Mouse (Mus musculus) lung, postnatal 0 days (tissue): ENCODE data around the gene Rfx5. TPM values are rescaled to one million over a fixed set of nuclear protein-coding genes. Genes with fewer than 3 reads are reported as not detected.

Experiments used
- ATAC-seq: fragments of 200-750 bp; cut with Nextera tagmentation; 2 replicates; pipeline ENCODE4 v1.8.0; 2017; ENCODE audit warnings: moderate library complexity
- DNase-seq: peaks from one replicate; pipeline ENCODE4 v3.0.0-alpha.2; 2016; ENCODE audit warnings: low spot score
- H3K27ac ChIP-seq: fragments of 300-500 bp; sonication (generic); 2 replicates; pipeline ENCODE4 v1.5.1; 2014; ENCODE audit warnings: antibody characterized with exemption, mild to moderate bottlenecking, low read length, mixed read lengths
- H3K27me3 ChIP-seq: fragments of 300-500 bp; sonication (generic); replicated peaks from 2 replicates; pipeline ENCODE4 v1.6.1; 2014; ENCODE audit warnings: low read length, mixed read lengths; ENCODE audit not compliant: insufficient read depth
- H3K36me3 ChIP-seq: fragments of 300-500 bp; sonication (generic); 2 replicates; pipeline ENCODE4 v1.6.1; 2014; ENCODE audit warnings: low read length, mixed read lengths; ENCODE audit not compliant: insufficient read depth
- H3K4me1 ChIP-seq: fragments of 300-500 bp; sonication (generic); 2 replicates; pipeline ENCODE4 v1.6.1; 2014; ENCODE audit warnings: antibody characterized with exemption, low read depth, low read length, mixed read lengths; ENCODE audit not compliant: insufficient read depth
- H3K4me2 ChIP-seq: fragments of 300-500 bp; sonication (generic); replicated peaks from 2 replicates; pipeline ENCODE4 v1.6.1; 2014; ENCODE audit warnings: low read depth, mild to moderate bottlenecking, low read length, moderate library complexity, mixed read lengths
- H3K4me3 ChIP-seq: fragments of 300-500 bp; sonication (generic); 2 replicates; pipeline ENCODE4 v1.5.1; 2014; ENCODE audit warnings: low read depth, low read length
- H3K9ac ChIP-seq: fragments of 300-500 bp; sonication (generic); replicated peaks from 2 replicates; pipeline ENCODE4 v1.6.1; 2014; ENCODE audit warnings: low read depth, mild to moderate bottlenecking
- H3K9me3 ChIP-seq: fragments of 300-500 bp; sonication (generic); 2 replicates; pipeline ENCODE4 v1.6.1; 2016; ENCODE audit warnings: low read length, mixed read lengths
- CTCF ChIP-seq: IDR thresholded peaks from 2 replicates; pipeline ENCODE4 v1.5.1; 2016; ENCODE audit warnings: antibody characterized with exemption, mild to moderate bottlenecking
- EP300 ChIP-seq: IDR thresholded peaks from 2 replicates; pipeline ENCODE4 v1.6.1; 2016; ENCODE audit warnings: antibody characterized with exemption, mild to moderate bottlenecking, control low read depth
- WGBS: fragments of 180-500 bp; shearing (Covaris S2); extraction: QIAGEN DNeasy Blood & Tissue Kit; methylation state at CpG from one replicate; pipeline ENCODE4 v1.1.7; 2014; 5-methylcytosine and 5-hydroxymethylcytosine counted together
- polyA plus RNA-seq: library from polyadenylated mRNA; unstranded; fragments of >200 nt; fragmentation: Nextera tagmentation; extraction: Ambion mirVana; gene quantifications from 2 replicates; pipeline ENCODE4 v1.2.1, GENCODE M21; 2015

Rfx5 gene
- polyA plus RNA-seq, 1 experiment from 2014 or later, result 3.3 TPM

DNA sequence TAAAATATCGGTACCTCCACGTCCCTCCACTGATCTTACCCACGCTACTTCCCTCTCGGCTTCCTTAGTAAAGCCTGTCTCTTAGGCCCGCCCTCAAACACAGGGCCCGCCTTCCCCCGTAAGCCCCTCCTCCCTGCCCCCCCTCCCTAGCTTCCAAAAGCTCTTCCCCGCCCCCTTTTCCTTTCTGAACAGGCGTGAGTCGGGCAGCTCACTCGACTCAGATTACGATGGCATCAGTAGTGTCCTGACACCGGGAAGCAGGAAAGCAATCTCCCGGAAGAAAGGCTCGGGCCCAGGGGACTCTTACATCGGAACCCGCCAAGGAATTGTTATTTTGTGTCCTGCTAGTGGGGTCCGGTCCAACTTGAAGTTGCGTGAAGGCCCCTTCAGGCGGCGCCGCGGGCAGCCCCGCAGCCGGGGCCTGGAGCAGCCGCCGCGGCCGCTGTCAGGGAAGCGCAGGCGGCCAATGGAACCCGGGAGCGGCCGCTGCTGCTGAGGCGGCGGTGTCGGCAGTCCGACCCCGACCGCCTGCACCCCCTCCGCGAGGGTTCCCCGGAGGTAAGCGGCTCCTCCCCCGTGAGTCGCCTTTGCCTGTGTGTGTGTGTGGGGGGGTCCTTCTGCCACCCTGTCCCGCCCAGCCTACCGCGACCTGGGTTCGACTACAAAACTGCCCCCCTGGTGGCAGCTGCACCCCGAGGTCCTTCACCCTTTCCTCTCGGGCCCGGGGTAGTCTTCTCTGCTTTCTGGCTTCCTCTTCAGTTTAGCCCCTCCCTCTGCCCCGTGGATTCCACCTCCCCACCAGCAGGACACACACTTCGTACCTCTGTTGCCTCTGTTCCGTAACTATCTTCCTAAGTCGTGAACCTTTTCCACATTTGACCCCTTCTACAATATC lies 20.9 kb downstream of the Rfx5 start, which contains the start of gene Pi4kb:
TSS of gene Pi4kb (plus strand) at position 204 of the 895 bp plus-strand sequence.
- WGBS, result under 1% methylated on average over 51 of the region's 57 CpGs
- peak within 1 kb of the TSS; percentile 94 for H3K4me3 ChIP-seq
- H3K9me3 ChIP-seq, result no peaks in the 10 kb centered on the region
- H3K4me2 ChIP-seq, result peak within 1 kb of the TSS; percentile 73
- TF ChIP-seq EP300 (peak; percentile 59), CTCF (peak; percentile 11)
- peak; percentile 96 for DNase-seq
- H3K27ac ChIP-seq, result peak within 1 kb of the TSS; percentile 98
- peak; percentile 95 for ATAC-seq
- no peaks in the 10 kb centered on the region for H3K27me3 ChIP-seq
- H3K9ac ChIP-seq, result peak within 1 kb of the TSS; percentile 94
- no peaks in the 10 kb centered on the region for H3K36me3 ChIP-seq
- H3K4me1 ChIP-seq, result peaks cover 12% of the 10 kb centered on the region; the same call in 1 of the 2 replicates

DNA sequence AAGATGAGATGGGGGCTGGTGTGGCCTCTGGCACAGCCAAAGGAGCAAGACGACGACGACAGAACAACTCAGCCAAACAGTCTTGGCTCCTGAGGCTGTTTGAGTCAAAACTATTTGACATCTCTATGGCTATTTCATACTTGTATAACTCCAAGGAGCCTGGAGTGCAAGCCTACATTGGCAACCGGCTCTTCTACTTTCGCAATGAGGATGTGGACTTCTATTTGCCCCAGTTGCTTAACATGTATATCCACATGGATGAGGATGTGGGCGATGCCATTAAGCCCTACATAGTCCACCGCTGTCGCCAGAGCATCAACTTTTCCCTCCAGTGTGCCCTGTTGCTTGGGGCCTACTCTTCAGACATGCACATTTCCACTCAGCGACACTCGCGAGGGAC lies 30.4 kb downstream of the Rfx5 start:
- H3K9me3 ChIP-seq, result no peaks in the 10 kb centered on the region
- ATAC-seq, result peak; percentile 72
- peaks cover 9% of the 10 kb centered on the region; the same call in 1 of the 2 replicates for H3K36me3 ChIP-seq
- no peak overlapping the region for H3K27ac ChIP-seq
- 78% methylated on average over 11 of the region's 11 CpGs for WGBS
- H3K27me3 ChIP-seq, result no peaks in the 10 kb centered on the region
- DNase-seq, result peak; percentile 40
- H3K4me2 ChIP-seq, result no peak overlapping the region
- H3K4me1 ChIP-seq, result peaks cover 11% of the 10 kb centered on the region; the same call in 1 of the 2 replicates
- TF ChIP-seq EP300, result no peak
- TF ChIP-seq CTCF, result no peak
- no peak overlapping the region for H3K4me3 ChIP-seq
- H3K9ac ChIP-seq, result no peak overlapping the region

DNA sequence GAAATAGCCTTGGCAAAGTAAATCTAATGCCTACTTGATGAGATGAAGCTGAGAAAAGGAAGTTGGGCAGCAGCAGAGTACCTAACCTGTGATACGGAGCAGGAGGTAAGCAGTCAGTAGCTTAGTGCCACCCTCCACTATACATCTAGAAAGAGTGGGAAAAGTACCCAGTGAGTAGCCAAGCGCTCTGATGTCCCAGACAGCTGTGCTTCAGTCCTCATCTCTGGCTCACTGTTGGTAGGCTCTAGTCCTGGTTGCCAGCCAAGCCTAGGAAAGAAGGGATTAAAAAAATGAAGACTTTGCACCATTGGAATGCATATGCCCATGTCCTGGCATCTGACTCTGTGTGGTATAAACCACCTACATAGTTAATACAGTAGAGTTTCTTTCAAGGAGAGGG lies 31.6 kb downstream of the Rfx5 start:
- TF ChIP-seq CTCF (no peak), EP300 (no peak)
- WGBS, result 96% methylated on average over 2 of the region's 2 CpGs

DNA sequence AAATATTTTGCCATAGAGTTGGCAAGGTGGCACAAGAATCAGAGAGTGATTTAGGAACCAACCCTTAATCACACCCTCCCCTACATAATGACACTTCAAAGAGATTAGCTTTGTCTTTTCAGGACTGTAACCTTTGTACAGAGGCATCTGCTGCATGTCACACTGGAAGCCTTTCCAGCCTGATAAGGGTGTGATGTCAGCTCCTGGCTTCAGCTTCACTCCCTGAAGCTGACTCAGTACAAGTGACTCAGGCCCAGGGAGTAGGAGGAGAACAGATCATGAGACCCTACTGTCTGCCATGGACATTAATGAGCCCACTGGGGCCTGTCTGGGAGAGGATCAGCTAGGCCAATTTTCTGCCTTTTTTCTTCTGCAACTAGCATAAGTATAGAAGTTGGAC lies 33.7 kb downstream of the Rfx5 start:
- Histone ChIP-seq H3K27ac (no peak overlapping the region), H3K4me1 (peaks cover 12% of the 10 kb centered on the region; the same call in 1 of the 2 replicates), H3K27me3 (no peaks in the 10 kb centered on the region), H3K4me2 (no peak overlapping the region), H3K9me3 (no peaks in the 10 kb centered on the region), H3K4me3 (no peak overlapping the region), H3K36me3 (peaks cover 9% of the 10 kb centered on the region; the same call in 1 of the 2 replicates), H3K9ac (peak overlapping the region; percentile 16; the same call in 1 of the 2 replicates)
- ATAC-seq (peak; percentile 67), DNase-seq (peak; percentile 61)
- TF ChIP-seq CTCF (no peak), EP300 (no peak)

More for the DNA sequence above, 31.6 kb downstream of the Rfx5 start:
- peaks cover 9% of the 10 kb centered on the region; the same call in 1 of the 2 replicates for H3K36me3 ChIP-seq
- DNase-seq (no peak), ATAC-seq (no peak)
- no peak overlapping the region for H3K4me2 ChIP-seq
- no peak overlapping the region for H3K27ac ChIP-seq
- H3K9me3 ChIP-seq, result no peaks in the 10 kb centered on the region
- H3K4me1 ChIP-seq, result peaks cover 12% of the 10 kb centered on the region; the same call in 1 of the 2 replicates
- no peaks in the 10 kb centered on the region for H3K27me3 ChIP-seq
- H3K4me3 ChIP-seq, result no peak overlapping the region
- no peak overlapping the region for H3K9ac ChIP-seq

DNA sequence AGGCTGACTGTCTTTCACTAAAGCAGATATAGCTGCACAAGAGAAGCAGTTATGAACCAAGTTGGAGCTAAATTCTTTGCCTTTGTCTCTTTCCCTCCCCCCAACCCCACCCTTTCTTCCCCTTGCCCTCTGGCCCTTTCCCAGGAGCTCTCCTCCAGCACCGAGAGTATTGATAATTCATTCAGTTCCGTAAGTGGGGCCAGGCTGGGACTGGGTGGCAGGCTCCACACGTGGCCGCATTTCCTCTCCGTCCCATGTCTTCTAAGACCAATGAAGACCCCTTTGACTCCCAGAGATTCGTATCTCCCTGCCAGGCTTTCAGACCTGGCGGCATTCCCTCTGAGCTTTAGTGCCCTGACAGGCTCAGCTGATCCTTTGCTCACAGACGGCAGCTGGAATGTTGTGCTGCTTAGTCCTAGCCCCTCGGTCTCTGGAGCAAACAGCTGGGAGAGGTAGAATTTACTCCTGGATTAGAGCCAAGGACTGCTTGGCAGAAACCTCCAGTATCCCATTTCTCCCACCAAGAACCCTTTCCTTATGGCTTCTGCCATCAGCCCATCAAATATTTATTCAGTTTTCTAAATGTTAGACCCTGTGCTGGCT lies 35.4 kb downstream of the Rfx5 start:
- H3K9me3 ChIP-seq, result no peaks in the 10 kb centered on the region
- peak; percentile 16; the same call in 1 of the 2 replicates for ATAC-seq
- WGBS, result 23% methylated on average over 9 of the region's 9 CpGs

DNA sequence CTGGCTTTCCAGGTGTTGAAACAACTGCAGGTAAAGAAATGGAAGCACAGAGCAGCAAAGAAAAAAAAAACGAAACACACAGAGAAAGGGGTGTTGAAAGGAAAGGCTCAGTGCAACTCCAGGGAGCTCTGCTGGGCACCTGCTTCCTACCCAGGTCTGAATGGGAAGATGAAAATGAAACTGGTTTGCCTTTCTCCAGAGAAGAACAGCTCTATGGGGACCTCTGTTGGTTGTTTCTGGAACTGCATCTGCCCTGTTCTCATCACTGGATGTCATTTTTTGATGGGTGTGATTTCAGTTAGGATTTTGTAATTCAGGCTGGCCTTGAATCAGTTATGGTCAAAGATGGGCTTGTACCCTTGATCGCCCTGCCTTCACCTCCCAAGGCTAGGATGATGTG lies 43.1 kb downstream of the Rfx5 start:
- DNase-seq (peak; percentile 91), ATAC-seq (peak; percentile 56)
- 29% methylated on average over 2 of the region's 2 CpGs for WGBS
- no peak overlapping the region for H3K27ac ChIP-seq
- no peak overlapping the region for H3K4me3 ChIP-seq
- peaks cover 51% of the 10 kb centered on the region; the same call in 1 of the 2 replicates for H3K36me3 ChIP-seq
- H3K9me3 ChIP-seq, result no peaks in the 10 kb centered on the region
- no peak overlapping the region for H3K4me2 ChIP-seq
- no peaks in the 10 kb centered on the region for H3K4me1 ChIP-seq
- no peak overlapping the region for H3K9ac ChIP-seq
- no peaks in the 10 kb centered on the region for H3K27me3 ChIP-seq
- TF ChIP-seq CTCF (peak; percentile 95), EP300 (no peak)

More for the DNA sequence above, 35.4 kb downstream of the Rfx5 start:
- Histone ChIP-seq H3K9ac (no peak overlapping the region), H3K36me3 (peaks cover 18% of the 10 kb centered on the region), H3K4me2 (0 out of 2 replicates have a peak overlapping the region, but pooled peaks have one; percentile 23), H3K4me1 (peaks cover 9% of the 10 kb centered on the region; the same call in 1 of the 2 replicates), H3K27me3 (no peaks in the 10 kb centered on the region), H3K4me3 (no peak overlapping the region), H3K27ac (peak overlapping the region; percentile 21; the same call in 1 of the 2 replicates)
- TF ChIP-seq EP300, result no peak
- TF ChIP-seq CTCF, result no peak
- peak; percentile 33 for DNase-seq
